9 mouse cellular contexts compared by ENCODE assay signal in genomic region chr7:4995268-4996002, GRCm38 (mm10). TPM values are rescaled to one million over a fixed set of nuclear protein-coding genes. Genes with fewer than 3 reads are reported as not detected.
A peak's percentile ranks its signal among the peaks of the same experiment; 100 is the strongest.
DNase-seq lines count a peak whose midpoint lies in the region; ATAC-seq and TF ChIP-seq lines count a peak whose summit lies in the region.
"Had no signal": no experiment of that assay in that cellular context is flagged by ENCODE, and none has a peak within 500 bp of the region (broad histone marks: within the 10 kb centered on the region; RNA-seq: fewer than 3 reads in every experiment).

No protein-coding gene starts in this region.

- H3K36me3 ChIP-seq in heart, embryonic 12.5 days: peaks cover 35% of the 10 kb centered on the region
- peaks cover 14% of the 10 kb centered on the region for H3K36me3 ChIP-seq in heart, postnatal 0 days (replicated peaks; ENCODE audit: control insufficient read depth, insufficient read depth, low read length)

- TF ChIP-seq CTCF in heart, postnatal 0 days (IDR thresholded peaks at IDR 0.05; ENCODE audit: low read depth): no peak

- no peak; the same call in none of the 2 replicates for ATAC-seq in heart, embryonic 12.5 days (ENCODE audit: insufficient number of reproducible peaks, low FRiP score)
- ATAC-seq in heart, postnatal 0 days (ENCODE audit: insufficient read depth, low read depth): peak; percentile 35

- H3K4me3 ChIP-seq in heart, embryonic 12.5 days: peak overlapping the region; percentile 60
- H3K4me3 ChIP-seq in heart, postnatal 0 days (ENCODE audit: low read depth, low read length): peak overlapping the region; percentile 68

- H3K9me3 ChIP-seq in heart, embryonic 12.5 days (replicated peaks): peaks cover 4% of the 10 kb centered on the region; the same call in 1 of the 2 replicates
- no peaks in the 10 kb centered on the region for H3K9me3 ChIP-seq in heart, postnatal 0 days (replicated peaks; ENCODE audit: control insufficient read depth, low read length)

- peaks cover 31% of the 10 kb centered on the region for H3K27me3 ChIP-seq in heart, embryonic 12.5 days (replicated peaks)
- 0 out of 2 replicates have a peak, but pooled peaks cover 8% of the 10 kb centered on the region for H3K27me3 ChIP-seq in heart, postnatal 0 days (ENCODE audit: control insufficient read depth, insufficient read depth, low read length)

- peaks cover 28% of the 10 kb centered on the region for H3K4me1 ChIP-seq in heart, embryonic 12.5 days (replicated peaks)
- H3K4me1 ChIP-seq in heart, postnatal 0 days (ENCODE audit: control insufficient read depth, insufficient read depth): peaks cover 12% of the 10 kb centered on the region

- DNase-seq in heart, postnatal 36 days: no peak
- peak; percentile 7 for DNase-seq in Muller cell, postnatal 12 days (ENCODE audit: inconsistent ontology term)
- DNase-seq in heart, postnatal 0 days (ENCODE audit: low spot score): no peak
- peak; percentile 7 for DNase-seq in mesoderm, embryonic 11.5 days (ENCODE audit: low read depth, low spot score)
- DNase-seq in urinary bladder, postnatal 25 days (ENCODE audit: low spot score): no peak
- DNase-seq in urinary bladder, postnatal 14 days (ENCODE audit: low spot score): no peak
- DNase-seq in urinary bladder, adult 18-20 months (ENCODE audit: low spot score in 2 of 2): no peak

- intact Hi-C loops in heart, postnatal 36 days (cut with DNase I): loop anchor here (2.0 kb wide), 1 partner anchor 55 kb away; the partner anchor contains the start of gene Zfp580

- TF ChIP-seq EP300 in heart, postnatal 0 days (IDR thresholded peaks at IDR 0.05; ENCODE audit: low read depth): no peak

- WGBS in heart, embryonic 12.5 days: 5% methylated on average over 19 of the region's 19 CpGs
- 6% methylated on average over 19 of the region's 19 CpGs for WGBS in heart, postnatal 0 days

- peak overlapping the region; percentile 79 for H3K9ac ChIP-seq in heart, embryonic 12.5 days
- H3K9ac ChIP-seq in heart, postnatal 0 days (replicated peaks; ENCODE audit: low read depth, low read length): peak overlapping the region; percentile 88

- peak overlapping the region; percentile 73 for H3K4me2 ChIP-seq in heart, embryonic 12.5 days
- peak overlapping the region; percentile 98 for H3K4me2 ChIP-seq in heart, postnatal 0 days (ENCODE audit: low read depth, low read length)

- 0 out of 2 replicates have a peak overlapping the region, but pooled peaks have one; percentile 68 for H3K27ac ChIP-seq in heart, embryonic 12.5 days (ENCODE audit: poor library complexity, severe bottlenecking)
- peak overlapping the region; percentile 17 for H3K27ac ChIP-seq in heart, postnatal 0 days (ENCODE audit: low read depth)

RNA-seq across cellular contexts. Expression of gene Zfp579, which starts 0.5 kb away (rescaled TPM):
- polyA plus RNA-seq in heart, embryonic 12.5 days (2016; fragmentation: Nextera tagmentation; extraction: Ambion mirVana): 26.0 and 29.3 TPM in 2 replicates
- total RNA-seq in heart, postnatal 36 days (2021): 10 to 100 TPM; 14.2 to 16.4 TPM
- 8.3 and 15.0 TPM in 2 replicates for total RNA-seq in heart, postnatal 0 days (2014; rRNA removed; ENCODE audit: low replicate concordance)
- 25.4 and 30.6 TPM in 2 replicates for polyA plus RNA-seq in heart, postnatal 0 days (2015; fragmentation: Nextera tagmentation; extraction: Ambion mirVana)

RNA-seq across cellular contexts. Expression of gene Zfp524, which starts 18.8 kb away (rescaled TPM):
- 9.8 and 10.4 TPM in 2 replicates for polyA plus RNA-seq in heart, embryonic 12.5 days (2016; fragmentation: Nextera tagmentation; extraction: Ambion mirVana)
- 10 to 100 TPM in 1 of 2 experiments, 1 to 10 TPM in 1; 9.7 to 10.4 TPM for total RNA-seq in heart, postnatal 36 days (2021)
- total RNA-seq in heart, postnatal 0 days (2014; rRNA removed; ENCODE audit: low replicate concordance): 11.0 and 15.6 TPM in 2 replicates
- 12.5 and 15.1 TPM in 2 replicates for polyA plus RNA-seq in heart, postnatal 0 days (2015; fragmentation: Nextera tagmentation; extraction: Ambion mirVana)

RNA-seq across cellular contexts. Expression of gene Fiz1, which starts 19.1 kb away (rescaled TPM):
- 28.9 and 31.2 TPM in 2 replicates for polyA plus RNA-seq in heart, embryonic 12.5 days (2016; fragmentation: Nextera tagmentation; extraction: Ambion mirVana)
- 10 to 100 TPM; 17.0 to 21.6 TPM for total RNA-seq in heart, postnatal 36 days (2021)
- total RNA-seq in heart, postnatal 0 days (2014; rRNA removed; ENCODE audit: low replicate concordance): 37.2 and 56.9 TPM in 2 replicates
- polyA plus RNA-seq in heart, postnatal 0 days (2015; fragmentation: Nextera tagmentation; extraction: Ambion mirVana): 14.4 and 14.7 TPM in 2 replicates

RNA-seq across cellular contexts. Expression of gene Gm44973, which starts 19.9 kb away (rescaled TPM):
- polyA plus RNA-seq in heart, embryonic 12.5 days (2016; fragmentation: Nextera tagmentation; extraction: Ambion mirVana): not detected in 2 replicates
- not detected for total RNA-seq in heart, postnatal 36 days (2021)
- not detected in 2 replicates for total RNA-seq in heart, postnatal 0 days (2014; rRNA removed; ENCODE audit: low replicate concordance)
- polyA plus RNA-seq in heart, postnatal 0 days (2015; fragmentation: Nextera tagmentation; extraction: Ambion mirVana): 0.75 and 1.1 TPM in 2 replicates
- total RNA-seq: left cerebral cortex, postnatal 25 days had no signal

RNA-seq across cellular contexts. Expression of gene Sbk3, which starts 24.5 kb away (rescaled TPM):
- 0.08 and 0.17 TPM in 2 replicates for polyA plus RNA-seq in heart, embryonic 12.5 days (2016; fragmentation: Nextera tagmentation; extraction: Ambion mirVana)
- total RNA-seq in heart, postnatal 36 days (2021): 10 to 100 TPM; 31.5 to 45.5 TPM
- 3.2 and 3.9 TPM in 2 replicates for total RNA-seq in heart, postnatal 0 days (2014; rRNA removed; ENCODE audit: low replicate concordance)
- polyA plus RNA-seq in heart, postnatal 0 days (2015; fragmentation: Nextera tagmentation; extraction: Ambion mirVana): 2.7 and 4.1 TPM in 2 replicates

Comparison
In these comparisons a context has a peak if more than half of its experiments do, and no peak if none do; other contexts are left out.
1. DNase-seq: peak in Muller cell, postnatal 12 days (single experiment) and mesoderm, embryonic 11.5 days (single experiment); none in heart, postnatal 36 days (0 of 2), heart, postnatal 0 days (single experiment), urinary bladder, postnatal 25 days (single experiment), urinary bladder, postnatal 14 days (single experiment) and urinary bladder, adult 18-20 months (0 of 2).